Mouse (Mus musculus): Measurements from ENCODE around the gene Ppdpf. TPM values are rescaled to one million over a fixed set of nuclear protein-coding genes. Genes with fewer than 3 reads are reported as not detected.

The Ppdpf gene
- polyA plus RNA-seq, 2 experiments, result 44.6 to 115 TPM

GRCm38 (mm10) chr2:181178015-181178414, 9.0 kb upstream of the Ppdpf start:
- Histone ChIP-seq H3K4me1 (replicated peaks; ENCODE audit: control insufficient read depth in 2 of 2, insufficient read depth in 2 of 2, low read length in 1 of 2) (no peaks in the 10 kb centered on the region), H3K4me2 (ENCODE audit: low read depth) (no peak overlapping the region), H3K9ac (replicated peaks) (no peak overlapping the region), H3K4me3 (ENCODE audit: insufficient read depth in 1 of 2, low read depth in 2 of 2, low read length in 2 of 2) (no peak overlapping the region), H3K27ac (no peak overlapping the region), H3K36me3 (replicated peaks; ENCODE audit: control insufficient read depth, insufficient read depth, low read depth) (no peaks in the 10 kb centered on the region), H3K27me3 (ENCODE audit: control insufficient read depth, insufficient read depth, low read length) (no peaks in the 10 kb centered on the region), H3K9me3 (ENCODE audit: control insufficient read depth, low read length) (no peaks in the 10 kb centered on the region)
- no peak for ATAC-seq (ENCODE audit: insufficient read depth)
- TF ChIP-seq EP300 (IDR thresholded peaks at IDR 0.05; ENCODE audit: low read depth), result no peak
- no peak for TF ChIP-seq CTCF (IDR thresholded peaks at IDR 0.05; ENCODE audit: low read depth)
- DNase-seq (ENCODE audit: low read depth in 3 of 3, low spot score in 3 of 3), result no peak
- 46% methylated on average over 3 of the region's 3 CpGs for WGBS (ENCODE audit: insufficient replicate concordance)

GRCm38 (mm10) chr2:181178471-181178870, 8.6 kb upstream of the Ppdpf start:
- H3K27me3 ChIP-seq (ENCODE audit: control insufficient read depth, insufficient read depth, low read length), result no peaks in the 10 kb centered on the region
- no peak overlapping the region for H3K27ac ChIP-seq
- no peak for DNase-seq (ENCODE audit: low read depth in 3 of 3, low spot score in 3 of 3)
- TF ChIP-seq EP300 (IDR thresholded peaks at IDR 0.05; ENCODE audit: low read depth), result no peak
- H3K36me3 ChIP-seq (replicated peaks; ENCODE audit: control insufficient read depth, insufficient read depth, low read depth), result no peaks in the 10 kb centered on the region
- H3K4me3 ChIP-seq (ENCODE audit: insufficient read depth in 1 of 2, low read depth in 2 of 2, low read length in 2 of 2), result no peak overlapping the region
- 42% methylated on average over 5 of the region's 5 CpGs for WGBS (ENCODE audit: insufficient replicate concordance)
- no peak for ATAC-seq (ENCODE audit: insufficient read depth)
- H3K4me2 ChIP-seq (ENCODE audit: low read depth), result no peak overlapping the region
- H3K9ac ChIP-seq (replicated peaks), result no peak overlapping the region
- H3K9me3 ChIP-seq (ENCODE audit: control insufficient read depth, low read length), result no peaks in the 10 kb centered on the region
- H3K4me1 ChIP-seq (replicated peaks; ENCODE audit: control insufficient read depth in 2 of 2, insufficient read depth in 2 of 2, low read length in 1 of 2), result no peaks in the 10 kb centered on the region

DNA sequence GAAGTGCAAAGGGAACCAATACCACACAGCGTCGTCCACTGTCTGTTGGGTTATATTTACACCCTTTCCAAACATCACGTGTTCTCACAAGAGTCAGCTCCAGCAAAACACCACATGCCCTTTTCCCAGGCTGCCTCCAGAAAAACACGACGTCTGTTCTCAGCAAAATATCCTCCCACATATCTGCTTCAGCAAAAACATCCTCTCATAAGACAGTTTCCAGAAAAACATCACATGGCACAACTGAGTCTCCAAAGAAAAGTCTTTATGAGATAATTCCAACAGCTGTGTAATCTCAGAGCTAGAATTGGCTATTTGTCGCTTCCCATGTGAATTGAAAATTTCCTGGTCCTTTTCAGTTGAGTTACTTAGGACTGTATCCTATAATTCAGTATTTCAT, 6.1 kb upstream of the Ppdpf start:
- Histone ChIP-seq H3K36me3 (replicated peaks; ENCODE audit: control insufficient read depth, insufficient read depth, low read depth) (no peaks in the 10 kb centered on the region), H3K27me3 (ENCODE audit: control insufficient read depth, insufficient read depth, low read length) (no peaks in the 10 kb centered on the region), H3K4me2 (ENCODE audit: low read depth) (no peak overlapping the region), H3K4me3 (ENCODE audit: insufficient read depth in 1 of 2, low read depth in 2 of 2, low read length in 2 of 2) (no peak overlapping the region), H3K9me3 (ENCODE audit: control insufficient read depth, low read length) (no peaks in the 10 kb centered on the region), H3K4me1 (replicated peaks; ENCODE audit: control insufficient read depth in 2 of 2, insufficient read depth in 2 of 2, low read length in 1 of 2) (no peaks in the 10 kb centered on the region), H3K27ac (no peak overlapping the region), H3K9ac (replicated peaks) (no peak overlapping the region)
- TF ChIP-seq CTCF (IDR thresholded peaks at IDR 0.05; ENCODE audit: low read depth), result no peak
- no peak for TF ChIP-seq EP300 (IDR thresholded peaks at IDR 0.05; ENCODE audit: low read depth)
- DNase-seq (ENCODE audit: low read depth in 3 of 3, low spot score in 3 of 3), result no peak
- ATAC-seq (ENCODE audit: insufficient read depth), result no peak
- WGBS (ENCODE audit: insufficient replicate concordance), result 52% methylated on average over 6 of the region's 6 CpGs

DNA sequence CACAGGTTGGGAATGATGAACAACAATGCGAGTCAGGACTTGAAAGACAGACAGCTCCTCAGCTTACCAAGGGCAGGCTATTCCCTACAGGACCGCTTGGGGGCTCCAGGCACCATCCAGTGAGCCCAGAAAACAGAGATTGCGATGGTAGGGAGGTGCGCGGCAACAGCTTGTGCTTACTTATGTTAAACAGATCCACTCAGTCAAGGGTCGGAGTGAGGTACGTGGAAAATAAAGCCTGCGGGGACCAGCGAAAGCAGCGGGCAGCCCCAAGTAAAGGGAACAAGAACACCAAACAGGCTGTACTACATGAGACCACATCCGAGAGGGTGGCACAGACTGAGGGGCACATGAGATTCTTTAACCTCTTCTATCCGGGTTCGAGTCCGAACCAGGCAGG, 412 bp upstream of the Ppdpf start:
- ATAC-seq (ENCODE audit: insufficient read depth) (peak; percentile 82), DNase-seq (ENCODE audit: low read depth in 3 of 3, low spot score in 3 of 3) (peak; percentile 72 to 80 (median 78))
- H3K4me2 ChIP-seq (ENCODE audit: low read depth), result peak overlapping the region; percentile 96
- H3K27ac ChIP-seq, result peak overlapping the region; percentile 57
- TF ChIP-seq CTCF (IDR thresholded peaks at IDR 0.05; ENCODE audit: low read depth) (peak; percentile 100), EP300 (IDR thresholded peaks at IDR 0.05; ENCODE audit: low read depth) (no peak)
- H3K4me1 ChIP-seq (replicated peaks; ENCODE audit: control insufficient read depth in 2 of 2, insufficient read depth in 2 of 2, low read length in 1 of 2), result peaks cover 8 to 11% of the 10 kb centered on the region in 2 experiments
- H3K27me3 ChIP-seq (ENCODE audit: control insufficient read depth, insufficient read depth, low read length), result no peaks in the 10 kb centered on the region
- H3K9ac ChIP-seq (replicated peaks), result peak overlapping the region; percentile 58
- peak overlapping the region; percentile 71 to 80 for H3K4me3 ChIP-seq (ENCODE audit: insufficient read depth in 1 of 2, low read depth in 2 of 2, low read length in 2 of 2)
- H3K36me3 ChIP-seq (replicated peaks; ENCODE audit: control insufficient read depth, insufficient read depth, low read depth), result no peaks in the 10 kb centered on the region
- WGBS (ENCODE audit: insufficient replicate concordance), result under 1% methylated on average over 14 of the region's 14 CpGs
- no peaks in the 10 kb centered on the region for H3K9me3 ChIP-seq (ENCODE audit: control insufficient read depth, low read length)

DNA sequence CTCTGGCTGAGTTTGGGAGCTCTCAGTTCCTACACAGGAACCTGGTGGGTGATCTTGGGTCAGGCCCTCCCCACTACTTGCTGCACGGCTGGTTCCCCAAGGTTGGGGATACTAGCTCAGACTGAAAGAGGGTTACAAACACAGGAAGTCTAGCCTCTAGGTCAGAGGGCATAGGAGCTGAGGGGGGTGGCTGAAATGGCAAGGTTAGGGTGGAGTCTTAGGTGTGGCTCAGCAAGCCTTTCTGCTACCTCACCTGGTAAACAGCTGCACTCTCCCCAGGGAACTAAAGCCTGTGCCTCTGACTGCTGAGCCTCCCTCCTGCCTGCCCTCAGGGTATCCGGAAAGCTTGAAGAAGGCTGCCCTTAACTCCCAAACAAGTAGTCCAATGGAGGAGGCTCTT, 1.6 kb downstream of the Ppdpf start:
- peak overlapping the region; percentile 42; the same call in 1 of the 2 replicates for H3K27ac ChIP-seq
- TF ChIP-seq CTCF (IDR thresholded peaks at IDR 0.05; ENCODE audit: low read depth) (no peak), EP300 (IDR thresholded peaks at IDR 0.05; ENCODE audit: low read depth) (no peak)
- peak overlapping the region; percentile 96 for H3K4me2 ChIP-seq (ENCODE audit: low read depth)
- H3K36me3 ChIP-seq (replicated peaks; ENCODE audit: control insufficient read depth, insufficient read depth, low read depth), result no peaks in the 10 kb centered on the region
- H3K4me3 ChIP-seq (ENCODE audit: insufficient read depth in 1 of 2, low read depth in 2 of 2, low read length in 2 of 2), result peak overlapping the region in 1 of 2 experiments; percentile 71; a peak in 2 of 4 replicates
- peak overlapping the region; percentile 25 for H3K9ac ChIP-seq (replicated peaks)
- no peaks in the 10 kb centered on the region for H3K27me3 ChIP-seq (ENCODE audit: control insufficient read depth, insufficient read depth, low read length)
- H3K9me3 ChIP-seq (ENCODE audit: control insufficient read depth, low read length), result no peaks in the 10 kb centered on the region
- WGBS (ENCODE audit: insufficient replicate concordance), result 68% methylated on average over 2 of the region's 2 CpGs
- H3K4me1 ChIP-seq (replicated peaks; ENCODE audit: control insufficient read depth in 2 of 2, insufficient read depth in 2 of 2, low read length in 1 of 2), result peaks cover 8 to 11% of the 10 kb centered on the region in 2 experiments
- DNase-seq (ENCODE audit: low read depth in 3 of 3, low spot score in 3 of 3) (no peak), ATAC-seq (ENCODE audit: insufficient read depth) (no peak)

Measured in liver, embryonic 14.5 days (tissue).